Mouse (Mus musculus) CD4-positive naive resting alpha-beta T cell, adult 57 days (primary cell): ENCODE data around the gene Nbr1. TPM values are rescaled to one million over a fixed set of nuclear protein-coding genes. Genes with fewer than 3 reads are reported as not detected.

Experiments
- total RNA-seq: library from RNA; stranded (reverse); gene quantifications from one replicate; pipeline ENCODE4 v1.2.4, GENCODE M21; 2023

Gene Nbr1
- total RNA-seq, result 127 TPM

GRCm38 (mm10) chr11:101551751-101552475 lies at the start of gene Nbr1, which contains the start of gene Brca1:
Nbr1 (plus strand) TSS chr11:101552149.
Brca1 (minus strand) TSS chr11:101551955.

GRCm38 (mm10) chr11:101582054-101583035 lies 30.4 kb downstream of the Nbr1 start, which contains the start of gene Tmem106a:
Tmem106a (plus strand) TSS chr11:101582242.

GRCm38 (mm10) chr11:101599156-101599555 lies 47.2 kb downstream of the Nbr1 start, which contains the start of gene Gm11634:
Gm11634 (minus strand) TSS chr11:101599256.

GRCm38 (mm10) chr11:101626995-101627856 lies 75.3 kb downstream of the Nbr1 start, which contains the start of gene Rdm1:
Rdm1 (plus strand) TSS chr11:101627195.

Other genes starting within 250 kb of the Nbr1 start
- 187 TPM for gene Becn1, start 249.9 kb upstream of the Nbr1 start, total RNA-seq
- gene Psme3, start 235.9 kb upstream of the Nbr1 start, total RNA-seq, result 128 TPM
- gene Aoc2, start 227.1 kb upstream of the Nbr1 start, total RNA-seq, result 22.4 TPM
- gene Aoc3, start 221.5 kb upstream of the Nbr1 start, total RNA-seq, result 0.68 TPM
- gene G6pc, start 184.6 kb upstream of the Nbr1 start, total RNA-seq, result not detected
- 21.6 TPM for gene Aarsd1, start 134.5 kb upstream of the Nbr1 start, total RNA-seq
- 3.0 TPM for gene Gm27029, start 127.4 kb upstream of the Nbr1 start, total RNA-seq
- gene Rundc1, start 127.1 kb upstream of the Nbr1 start, total RNA-seq, result 22.3 TPM
- 5.2 TPM for gene Ptges3l, start 126.8 kb upstream of the Nbr1 start, total RNA-seq
- gene Rpl27, start 109.9 kb upstream of the Nbr1 start, total RNA-seq, result 120 TPM
- 71.2 TPM for gene Ifi35, start 103.7 kb upstream of the Nbr1 start, total RNA-seq
- gene Rnd2, start 87.2 kb upstream of the Nbr1 start, total RNA-seq, result 1.2 TPM
- 8.6 TPM for gene Vat1, start 85.9 kb upstream of the Nbr1 start, total RNA-seq
- 2.2 TPM for gene Brca1, start 194 bp upstream of the Nbr1 start, total RNA-seq
- 10.5 TPM for gene Tmem106a, start 30.1 kb downstream of the Nbr1 start, total RNA-seq
- gene Gm11634, start 47.1 kb downstream of the Nbr1 start, total RNA-seq, result not detected
- gene Rdm1, start 75.0 kb downstream of the Nbr1 start, total RNA-seq, result 36.4 TPM
- gene Arl4d, start 113.4 kb downstream of the Nbr1 start, total RNA-seq, result 5.4 TPM
- 85.1 TPM for gene Dhx8, start 180.8 kb downstream of the Nbr1 start, total RNA-seq
- gene Etv4, start 233.2 kb downstream of the Nbr1 start, total RNA-seq, result not detected